Mouse (Mus musculus) frontal cortex, adult 2 months (tissue): ENCODE results near the gene Gm10840. TPM values are rescaled to one million over a fixed set of nuclear protein-coding genes. Genes with fewer than 3 reads are reported as not detected.
A peak's percentile ranks its signal among the peaks of the same experiment; 100 is the strongest.
"Not testable (repeated sequence)": the region's sequence is repeated elsewhere in the genome, so short reads cannot be mapped to it uniquely, and the experiment has no call there.

Experiments used
- DNase-seq, 2 experiments: peaks; one replicate each; pipeline ENCODE4 v3.0.0; 2022; ENCODE audit warnings: low spot score in 1 of 2; ENCODE audit errors: extremely low spot score in 1 of 2
- polyA plus RNA-seq: library from polyadenylated mRNA; depleted of rRNA; stranded (reverse); fragments of >200 nt; gene quantifications from 2 replicates; pipeline ENCODE4 v1.2.3, GENCODE M21; 2012; rRNA removed

Gm10840 gene
- not detected in 2 replicates for polyA plus RNA-seq

- peak; percentile 92 to 94 for DNase-seq
Observed at GRCm38 (mm10) chr11:106160841-106161721, at the start of gene Gm10840, which contains the start of gene Limd2. Gene Gm10840 (plus strand): TSS chr11:106160850. Gene Limd2 (minus strand): TSS chr11:106160860.

DNA sequence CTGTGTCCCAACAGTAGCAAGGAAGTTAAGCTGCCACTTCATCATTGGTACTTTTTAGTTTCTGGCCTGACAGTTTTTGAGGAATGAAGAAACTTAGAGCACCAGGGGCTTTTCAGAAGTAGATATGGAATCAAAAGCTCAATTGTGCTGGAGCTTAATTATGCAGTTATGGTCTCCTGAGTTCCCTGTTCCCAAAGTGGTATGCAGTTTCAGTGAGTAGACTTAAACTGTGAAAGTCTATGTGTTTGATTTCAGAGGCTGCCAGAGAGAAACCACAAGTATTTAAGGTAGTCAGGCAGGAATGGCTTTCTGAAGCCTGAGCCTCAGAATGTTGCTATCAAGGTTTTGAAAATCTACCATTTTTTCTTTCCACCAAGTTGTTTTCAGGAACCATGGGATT, 49.0 kb upstream of the Gm10840 start:
- DNase-seq = no peak

DNA sequence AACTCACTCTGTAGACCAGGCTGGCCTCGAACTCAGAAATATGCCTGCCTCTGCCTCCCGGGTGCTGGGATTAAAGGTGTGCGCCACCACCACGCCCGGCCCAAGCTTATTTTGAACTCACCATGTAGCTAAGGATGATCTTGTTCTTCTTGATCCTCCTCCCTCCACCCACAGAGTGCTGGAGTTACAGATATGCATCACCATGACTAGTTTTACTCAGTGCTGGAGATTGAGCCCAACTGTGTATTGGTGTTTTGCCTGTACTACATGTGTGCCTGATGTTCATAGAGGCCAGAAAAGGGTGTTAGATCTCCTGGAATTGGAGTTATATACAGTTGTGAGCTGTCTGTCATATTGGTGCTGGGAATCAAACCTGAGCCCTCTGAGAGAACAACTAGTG, 38.4 kb upstream of the Gm10840 start:
- DNase-seq = no peak

GRCm38 (mm10) chr11:106122736-106123135, 37.9 kb upstream of the Gm10840 start:
- no peak for DNase-seq

- DNase-seq = no peak
Observed at GRCm38 (mm10) chr11:106124784-106125183, 35.9 kb upstream of the Gm10840 start.

DNA sequence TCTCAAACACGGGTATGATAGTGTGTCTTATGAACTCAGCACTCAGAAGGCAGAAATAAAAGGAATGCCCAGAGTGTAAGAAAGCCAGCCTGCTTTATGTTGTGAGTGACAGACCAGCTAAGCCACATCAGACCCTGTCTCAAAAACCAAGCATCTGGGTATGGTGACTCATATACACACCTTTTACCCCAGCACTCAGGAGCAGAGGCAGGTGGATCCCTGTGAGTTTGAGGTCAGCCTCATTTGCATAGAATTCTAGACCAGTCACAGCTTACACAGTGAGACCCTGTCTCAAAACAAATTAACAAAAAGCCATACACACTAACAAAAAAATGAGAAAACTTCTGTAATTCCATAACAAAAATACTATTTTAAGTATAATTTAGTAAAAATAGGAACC, 34.8 kb upstream of the Gm10840 start:
- DNase-seq = no peak

DNA sequence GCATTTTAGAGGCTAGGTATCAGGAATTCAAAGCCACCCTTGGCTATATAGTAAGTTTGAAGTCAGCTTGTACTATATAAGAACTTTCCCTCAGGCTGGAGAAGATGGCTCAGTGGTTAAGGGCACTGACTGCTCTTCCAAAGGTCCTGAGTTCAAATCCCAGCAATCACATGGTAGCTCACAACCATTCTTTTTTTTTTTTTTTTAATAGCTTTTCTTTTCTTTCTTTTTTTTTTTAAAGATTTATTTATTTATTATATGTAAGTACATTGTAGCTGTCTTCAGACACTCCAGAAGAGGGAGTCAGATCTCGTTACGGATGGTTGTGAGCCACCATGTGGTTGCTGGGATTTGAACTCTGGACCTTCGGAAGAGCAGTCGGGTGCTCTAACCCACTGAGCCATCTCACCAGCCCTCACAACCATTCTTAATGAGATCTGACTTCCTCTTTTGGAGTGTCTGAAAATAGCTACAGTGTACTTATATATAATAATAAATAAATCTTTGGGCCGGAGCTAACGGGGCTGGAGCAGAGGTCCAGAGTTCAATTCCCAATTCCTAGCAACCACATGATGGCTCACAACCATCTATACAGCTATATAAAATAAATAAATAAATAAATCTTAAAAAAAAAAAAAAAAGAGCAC, 33.8 kb upstream of the Gm10840 start:
- DNase-seq = not testable (repeated sequence)

DNA sequence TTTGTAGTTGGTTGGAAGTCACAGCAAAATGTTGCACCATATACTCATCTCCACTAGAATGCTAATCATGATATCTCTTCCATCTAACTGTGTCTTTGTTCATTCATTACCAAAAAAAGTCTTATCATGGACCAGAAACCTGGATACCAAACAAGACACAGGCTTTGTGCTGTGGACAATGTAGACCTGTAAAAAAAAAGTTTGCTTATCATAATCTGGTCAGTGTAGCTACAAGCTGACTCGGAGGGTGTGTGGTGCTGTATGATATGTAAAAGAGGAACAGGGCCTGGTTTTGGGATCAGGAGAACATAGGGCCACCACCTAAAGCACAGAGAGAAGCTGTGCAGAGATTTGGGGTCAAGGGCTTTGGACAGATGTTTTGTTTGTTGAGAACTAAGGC, 31.2 kb upstream of the Gm10840 start:
- no peak for DNase-seq

DNA sequence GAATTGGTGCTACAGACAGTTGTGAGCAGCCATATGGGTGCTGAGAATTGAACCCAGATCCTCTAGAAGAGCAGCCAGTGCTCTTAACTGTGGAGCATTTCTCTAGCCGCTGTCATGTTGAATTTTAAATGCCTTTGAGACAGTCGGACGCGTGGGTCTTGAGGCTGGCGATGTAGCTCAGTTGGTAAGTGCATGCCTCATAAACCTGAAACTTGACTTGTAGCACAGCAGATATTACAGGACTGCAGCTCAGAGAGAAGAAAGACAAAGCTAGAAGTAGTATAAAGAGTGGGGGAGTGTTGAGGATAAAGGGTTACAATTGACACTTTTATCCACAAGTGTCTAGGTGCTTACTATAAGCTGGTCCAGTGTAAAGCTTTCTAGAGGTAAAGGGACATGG, 28.1 kb upstream of the Gm10840 start:
- no peak for DNase-seq

- no peak for DNase-seq
Observed at GRCm38 (mm10) chr11:106134580-106135528, 25.8 kb upstream of the Gm10840 start.

- DNase-seq = no peak
Observed at GRCm38 (mm10) chr11:106151219-106151618, 9.4 kb upstream of the Gm10840 start.

DNA sequence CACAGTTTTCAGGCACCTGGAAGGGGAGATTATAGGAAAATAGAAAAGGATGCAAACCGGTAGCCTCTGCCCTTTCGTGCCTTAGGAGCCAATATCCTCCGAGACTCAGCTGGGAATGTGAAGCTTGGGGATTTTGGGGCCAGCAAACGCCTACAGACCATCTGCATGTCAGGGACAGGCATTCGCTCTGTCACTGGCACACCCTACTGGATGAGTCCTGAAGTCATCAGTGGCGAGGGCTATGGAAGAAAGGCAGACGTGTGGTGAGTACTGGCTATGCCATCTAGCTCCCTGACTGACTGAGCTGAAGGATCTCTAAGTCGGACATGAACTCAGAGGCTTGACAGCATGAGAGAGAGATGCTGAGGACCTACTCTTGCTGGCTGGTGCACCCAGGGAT, 8.5 kb upstream of the Gm10840 start:
- DNase-seq = peak; percentile 63 to 70

GRCm38 (mm10) chr11:106154091-106154490, 6.6 kb upstream of the Gm10840 start:
- DNase-seq = no peak

GRCm38 (mm10) chr11:106154770-106155169, 5.9 kb upstream of the Gm10840 start:
- DNase-seq = no peak

GRCm38 (mm10) chr11:106155761-106156160, 4.9 kb upstream of the Gm10840 start:
- no peak for DNase-seq

GRCm38 (mm10) chr11:106156257-106156656, 4.4 kb upstream of the Gm10840 start:
- no peak for DNase-seq

GRCm38 (mm10) chr11:106157154-106157553, 3.5 kb upstream of the Gm10840 start:
- DNase-seq = no peak

GRCm38 (mm10) chr11:106158081-106158929, 2.3 kb upstream of the Gm10840 start:
- DNase-seq = peak in 1 of 2 experiments; percentile 59

DNA sequence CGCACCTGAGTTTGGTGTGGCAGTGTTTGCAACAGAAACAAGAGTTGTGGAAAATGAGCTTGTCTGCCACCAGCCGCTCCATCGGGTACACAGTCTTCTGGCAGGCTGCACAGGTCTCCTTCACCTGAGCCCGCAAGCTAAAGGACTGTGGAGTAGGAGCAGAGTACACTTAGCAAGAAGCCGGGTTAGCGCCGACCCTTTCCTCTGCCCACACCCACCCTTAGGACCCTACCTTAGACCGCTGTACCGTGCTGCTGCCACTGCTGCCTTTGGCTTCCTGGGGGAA, 1.8 kb upstream of the Gm10840 start:
- DNase-seq = no peak
